Mouse (Mus musculus) cerebellum, adult 2 months (tissue): Measurements from ENCODE around the gene Slc2a9. TPM values are rescaled to one million over a fixed set of nuclear protein-coding genes. Genes with fewer than 3 reads are reported as not detected.
"Not testable (repeated sequence)": the region's sequence is repeated elsewhere in the genome, so short reads cannot be mapped to it uniquely, and the experiment has no call there.

Source experiments
- DNase-seq, 2 experiments: peaks; one replicate each; pipeline ENCODE4 v3.0.0; 2021
- H3K27ac ChIP-seq: fragments of 200-500 bp; 2 replicates; pipeline ENCODE4 v1.5.1; 2012; ENCODE audit warnings: low read length, control low read depth, inconsistent platforms; ENCODE audit not compliant: insufficient read depth
- H3K27me3 ChIP-seq: fragments of 200-500 bp; 2 replicates; pipeline ENCODE4 v1.6.1; 2012; ENCODE audit warnings: inconsistent platforms, mild to moderate bottlenecking, low read length, moderate library complexity; ENCODE audit not compliant: control insufficient read depth, insufficient read depth
- H3K4me1 ChIP-seq: fragments of 200-500 bp; 2 replicates; pipeline ENCODE4 v1.6.1; 2011; ENCODE audit warnings: low read length; ENCODE audit not compliant: control insufficient read depth, insufficient read depth
- H3K4me3 ChIP-seq: fragments of 200-500 bp; replicated peaks from 2 replicates; pipeline ENCODE3; 2011; ENCODE audit warnings: mild to moderate bottlenecking, low read depth, low read length, control low read depth; ENCODE audit not compliant: insufficient read depth
- CTCF ChIP-seq: fragments of 200-500 bp; IDR thresholded peaks from 2 replicates; pipeline ENCODE4 v1.5.1; 2011; ENCODE audit warnings: low read depth, mild to moderate bottlenecking, control low read depth, low read length, moderate library complexity, borderline replicate concordance; ENCODE audit not compliant: insufficient read depth
- POLR2A ChIP-seq: fragments of 200-500 bp; IDR thresholded peaks from 2 replicates; pipeline ENCODE4 v1.6.1; 2011; ENCODE audit warnings: low read length, control low read depth, borderline replicate concordance; ENCODE audit not compliant: insufficient read depth
- WGBS: fragments of 180-500 bp; shearing (Covaris S2); methylation state at CpG from one replicate; pipeline ENCODE4 v1.1.7; 2018; 5-methylcytosine and 5-hydroxymethylcytosine counted together
- polyA plus RNA-seq: library from polyadenylated mRNA; depleted of rRNA; stranded (reverse); fragments of >200 nt; gene quantifications from 2 replicates; pipeline ENCODE4 v1.2.3, GENCODE M21; 2012

Gene Slc2a9
- polyA plus RNA-seq, 1 experiment = 1.6 TPM

DNA sequence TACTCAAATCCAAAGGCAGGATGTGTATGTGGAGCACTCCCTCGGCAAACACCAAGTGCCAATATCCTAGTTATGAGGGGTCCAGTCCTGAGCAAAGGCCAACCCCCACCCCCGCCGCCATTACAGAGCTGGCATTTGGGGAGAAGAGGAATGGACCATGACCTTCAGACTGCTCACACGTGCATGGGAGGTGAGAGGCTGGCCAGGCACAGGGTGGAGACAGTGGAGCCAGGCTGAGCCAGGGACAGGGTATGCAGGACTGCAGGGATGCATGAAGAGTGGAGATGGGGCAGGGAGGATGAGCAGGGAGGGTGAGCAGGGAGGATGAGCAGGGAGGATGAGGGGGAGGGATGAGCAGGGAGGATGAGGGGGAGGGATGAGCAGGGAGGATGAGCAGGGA, 17.0 kb downstream of the Slc2a9 start:
- no peak for TF ChIP-seq POLR2A
- Histone ChIP-seq H3K4me3 (no peak overlapping the region), H3K27ac (no peak overlapping the region), H3K27me3 (no peaks in the 10 kb centered on the region), H3K4me1 (no peaks in the 10 kb centered on the region; the same call in 1 of the 2 replicates)
- no peak for DNase-seq
- 81% methylated on average over 4 of the region's 4 CpGs for WGBS

GRCm38 (mm10) chr5:38483518-38484110, 19.3 kb downstream of the Slc2a9 start:
- Histone ChIP-seq H3K27me3 (no peaks in the 10 kb centered on the region), H3K4me3 (no peak overlapping the region), H3K27ac (no peak overlapping the region), H3K4me1 (peaks cover 10% of the 10 kb centered on the region; the same call in 1 of the 2 replicates)
- TF ChIP-seq CTCF (no peak), POLR2A (no peak)
- DNase-seq = no peak
- 65% methylated on average over 7 of the region's 7 CpGs for WGBS

GRCm38 (mm10) chr5:38480822-38481707, 21.9 kb downstream of the Slc2a9 start:
- no peak for DNase-seq
- H3K27ac ChIP-seq = 0 out of 2 replicates have a peak overlapping the region, but pooled peaks have one; percentile 15
- H3K4me3 ChIP-seq = peak overlapping the region; percentile 50
- TF ChIP-seq POLR2A (no peak), CTCF (no peak)
- no peaks in the 10 kb centered on the region for H3K27me3 ChIP-seq
- H3K4me1 ChIP-seq = peaks cover 28% of the 10 kb centered on the region
- 87% methylated on average over 10 of the region's 10 CpGs for WGBS

GRCm38 (mm10) chr5:38479908-38480725, 22.8 kb downstream of the Slc2a9 start:
- H3K27me3 ChIP-seq = no peaks in the 10 kb centered on the region
- peak overlapping the region; percentile 50 for H3K4me3 ChIP-seq
- WGBS = 8% methylated on average over 22 of the region's 22 CpGs
- H3K27ac ChIP-seq = peak overlapping the region; percentile 44
- peak; percentile 46 to 56 for DNase-seq
- peaks cover 28% of the 10 kb centered on the region for H3K4me1 ChIP-seq
- TF ChIP-seq CTCF (0 out of 2 replicates have a peak, but pooled peaks have one; percentile 8), POLR2A (0 out of 2 replicates have a peak, but pooled peaks have one; percentile 8)

- DNase-seq, H3K27me3 ChIP-seq: not testable (repeated sequence)
- Histone ChIP-seq H3K27ac (peak overlapping the region; percentile 44), H3K4me1 (peaks cover 28% of the 10 kb centered on the region), H3K4me3 (peak overlapping the region; percentile 35)
These were observed 23.4 kb downstream of the Slc2a9 start for GRCm38 (mm10) chr5:38479545-38479907.

GRCm38 (mm10) chr5:38479027-38479426, 23.9 kb downstream of the Slc2a9 start:
- H3K4me1 ChIP-seq = peaks cover 28% of the 10 kb centered on the region
- no peak overlapping the region for H3K27ac ChIP-seq
- H3K4me3 ChIP-seq = peak overlapping the region; percentile 0
- no peaks in the 10 kb centered on the region for H3K27me3 ChIP-seq
- peak; percentile 65 to 69 for DNase-seq
- WGBS = 17% methylated on average over 4 of the region's 4 CpGs
- TF ChIP-seq CTCF (no peak), POLR2A (peak; percentile 24; the same call in 1 of the 2 replicates)

GRCm38 (mm10) chr5:38477731-38478445, 25.1 kb downstream of the Slc2a9 start:
- H3K4me1 ChIP-seq = peaks cover 28% of the 10 kb centered on the region
- H3K27me3 ChIP-seq = no peaks in the 10 kb centered on the region
- DNase-seq = peak; percentile 79 to 82
- peak overlapping the region; percentile 26; the same call in 1 of the 2 replicates for H3K27ac ChIP-seq
- H3K4me3 ChIP-seq = no peak overlapping the region
- TF ChIP-seq CTCF (no peak), POLR2A (no peak)
- 44% methylated on average over 7 of the region's 7 CpGs for WGBS
